Mouse (Mus musculus) myocyte (in vitro differentiated cells): ENCODE measurements around the gene Urb1. TPM values are rescaled to one million over a fixed set of nuclear protein-coding genes. Genes with fewer than 3 reads are reported as not detected.

ENCODE experiments used
- H3K27me3 ChIP-seq: one replicate; pipeline ENCODE4 v1.6.1; 2011; ENCODE audit not compliant: control insufficient read depth, insufficient read depth, insufficient read length
- H3K36me3 ChIP-seq: one replicate; pipeline ENCODE4 v1.6.1; 2011; ENCODE audit not compliant: control insufficient read depth, insufficient read depth
- H3K4me2 ChIP-seq: one replicate; pipeline ENCODE4 v1.6.1; 2011; ENCODE audit warnings: low read depth, control low read depth
- H3K4me3 ChIP-seq: one replicate; pipeline ENCODE4 v1.5.1; 2011; ENCODE audit warnings: mild to moderate bottlenecking, control low read depth, moderate library complexity
- H3K79me2 ChIP-seq: one replicate; pipeline ENCODE4 v1.6.1; 2011; ENCODE audit not compliant: control insufficient read depth, insufficient read depth
- H3ac ChIP-seq: one replicate; pipeline ENCODE4 v1.6.1; 2011; ENCODE audit not compliant: control insufficient read depth, insufficient read length
- CEBPB ChIP-seq: IDR thresholded peaks from 2 replicates; pipeline ENCODE4 v1.6.1; 2011; ENCODE audit warnings: mild to moderate bottlenecking, moderate library complexity; ENCODE audit not compliant: poor library complexity, insufficient read depth, severe bottlenecking
- E2F4 ChIP-seq: IDR thresholded peaks from one replicate; pipeline ENCODE4 v1.6.1; 2011; ENCODE audit warnings: mild to moderate bottlenecking, control low read depth, moderate library complexity; ENCODE audit not compliant: insufficient read depth
- MAX ChIP-seq: IDR thresholded peaks from one replicate; pipeline ENCODE4 v1.6.1; 2011; ENCODE audit warnings: low read depth, mild to moderate bottlenecking, control low read depth
- MYOD1 ChIP-seq, 3 experiments: IDR thresholded peaks; one replicate each; pipeline ENCODE4 v1.6.1; 2011; ENCODE audit warnings: control low read depth in 2 of 3, low read depth in 2 of 3, mild to moderate bottlenecking in 2 of 3, moderate library complexity in 1 of 3; ENCODE audit not compliant: insufficient read length in 2 of 3, control insufficient read depth in 1 of 3
- MYOG ChIP-seq, 3 experiments: IDR thresholded peaks; one replicate each; pipeline ENCODE4 v1.6.1; 2011; ENCODE audit warnings: control low read depth in 2 of 3, low read depth in 2 of 3, mild to moderate bottlenecking in 2 of 3; ENCODE audit not compliant: insufficient read length in 2 of 3, control insufficient read depth in 1 of 3, insufficient read depth in 1 of 3
- POLR2A ChIP-seq: IDR thresholded peaks from one replicate; pipeline ENCODE4 v1.6.1; 2011; ENCODE audit warnings: low read depth, mild to moderate bottlenecking, control low read depth, moderate library complexity; ENCODE audit not compliant: insufficient read length
- POLR2AphosphoS2 ChIP-seq: IDR thresholded peaks from one replicate; pipeline ENCODE4 v1.6.1; 2011; ENCODE audit warnings: low read depth, control low read depth; ENCODE audit not compliant: insufficient read length
- REST ChIP-seq: IDR thresholded peaks from one replicate; pipeline ENCODE4 v1.6.1; 2011; ENCODE audit warnings: mild to moderate bottlenecking, control low read depth, moderate library complexity; ENCODE audit not compliant: insufficient read depth, insufficient read length
- SRF ChIP-seq: IDR thresholded peaks from one replicate; pipeline ENCODE4 v1.6.1; 2011; ENCODE audit warnings: low read depth; ENCODE audit not compliant: control insufficient read depth, insufficient read length
- TCF12 ChIP-seq: IDR thresholded peaks from one replicate; pipeline ENCODE4 v1.6.1; 2011; ENCODE audit warnings: mild to moderate bottlenecking, control low read depth; ENCODE audit not compliant: poor library complexity, insufficient read depth, severe bottlenecking
- TCF3 ChIP-seq: IDR thresholded peaks from one replicate; pipeline ENCODE4 v1.6.1; 2011; ENCODE audit warnings: low read depth, control low read depth; ENCODE audit not compliant: insufficient read length
- USF1 ChIP-seq: IDR thresholded peaks from one replicate; pipeline ENCODE4 v1.6.1; 2011; ENCODE audit warnings: low read depth, mild to moderate bottlenecking, control low read depth, moderate library complexity
- polyA plus RNA-seq: library from polyadenylated mRNA; unstranded; fragments of >200 nt; fragmentation: generic; extraction: Trizol; gene quantifications from one replicate; pipeline ENCODE4 v1.2.1, GENCODE M21; 2012; ENCODE audit warnings: missing spikeins

Urb1 gene
- polyA plus RNA-seq, 1 experiment = 4.5 TPM

DNA sequence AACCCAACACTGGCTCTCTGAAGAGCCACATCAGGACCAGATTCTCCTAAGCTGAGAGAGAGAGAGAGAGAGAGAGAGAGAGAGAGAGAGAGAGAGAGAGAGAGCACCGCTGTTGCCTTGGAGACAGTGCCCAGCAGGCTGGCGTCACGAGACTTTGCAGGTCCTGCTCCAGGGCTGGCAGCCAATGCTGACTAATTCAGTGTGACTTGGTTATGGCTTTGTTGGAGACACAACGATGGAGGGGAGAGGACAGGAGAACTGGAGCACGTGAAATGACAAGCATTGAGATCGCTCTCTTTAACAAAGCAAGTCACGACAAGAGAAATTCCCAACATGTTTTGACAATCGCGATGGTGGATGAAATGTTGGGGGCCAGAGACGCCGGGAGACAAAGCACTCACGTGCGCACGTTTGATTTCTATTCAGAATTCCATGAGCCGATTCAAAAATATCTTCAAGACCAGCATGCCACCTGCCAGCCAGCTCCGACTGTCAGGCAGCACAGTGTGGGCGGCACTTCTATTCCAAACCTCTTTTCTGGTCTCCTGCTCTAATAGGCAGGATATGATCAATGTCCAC, 100.4 kb downstream of the Urb1 start:
- TF ChIP-seq MYOD1 (IDR thresholded peaks at IDR 0.05; ENCODE audit: control insufficient read depth in 1 of 3, insufficient read length in 2 of 3, low read depth in 2 of 3) (peak in 1 of 3 experiments; percentile 44), MYOG (IDR thresholded peaks at IDR 0.05; ENCODE audit: control insufficient read depth in 1 of 3, insufficient read depth in 1 of 3, insufficient read length in 2 of 3, low read depth in 2 of 3) (no peak)
- Histone ChIP-seq H3K4me2 (peak overlapping the region; percentile 79), H3ac (no peak overlapping the region), H3K4me3 (no peak overlapping the region), H3K36me3 (no peaks in the 10 kb centered on the region), H3K27me3 (no peaks in the 10 kb centered on the region), H3K79me2 (no peaks in the 10 kb centered on the region)

DNA sequence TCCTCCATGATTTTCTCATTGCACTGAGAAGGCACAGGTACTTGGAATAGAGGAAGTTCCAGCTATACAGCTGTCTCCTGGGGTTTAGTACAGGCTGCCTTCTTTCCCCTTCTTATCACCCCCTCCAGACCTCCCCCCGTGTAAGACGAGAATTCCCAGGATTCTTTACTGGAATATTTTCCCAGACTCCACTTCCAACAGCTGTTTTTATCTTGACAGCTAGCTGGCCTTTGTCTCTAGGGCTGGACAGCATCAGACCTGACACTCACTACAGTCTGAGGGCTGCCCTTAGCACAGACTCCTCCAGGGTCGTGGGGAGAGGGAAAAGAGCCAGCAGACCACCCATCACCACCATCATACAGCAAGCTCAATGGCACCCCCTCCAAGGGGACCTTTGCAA, 103.9 kb downstream of the Urb1 start:
- TF ChIP-seq MAX (no peak), POLR2AphosphoS2 (no peak), POLR2A (no peak), TCF12 (no peak), MYOD1 (IDR thresholded peaks at IDR 0.05; ENCODE audit: control insufficient read depth in 1 of 3, insufficient read length in 2 of 3, low read depth in 2 of 3) (no peak), E2F4 (no peak), SRF (no peak), MYOG (IDR thresholded peaks at IDR 0.05; ENCODE audit: control insufficient read depth in 1 of 3, insufficient read depth in 1 of 3, insufficient read length in 2 of 3, low read depth in 2 of 3) (no peak)
- no peak overlapping the region for H3ac ChIP-seq
- no peak overlapping the region for H3K4me2 ChIP-seq
- H3K27me3 ChIP-seq = no peaks in the 10 kb centered on the region
- no peaks in the 10 kb centered on the region for H3K36me3 ChIP-seq
- no peak overlapping the region for H3K4me3 ChIP-seq
- no peaks in the 10 kb centered on the region for H3K79me2 ChIP-seq

DNA sequence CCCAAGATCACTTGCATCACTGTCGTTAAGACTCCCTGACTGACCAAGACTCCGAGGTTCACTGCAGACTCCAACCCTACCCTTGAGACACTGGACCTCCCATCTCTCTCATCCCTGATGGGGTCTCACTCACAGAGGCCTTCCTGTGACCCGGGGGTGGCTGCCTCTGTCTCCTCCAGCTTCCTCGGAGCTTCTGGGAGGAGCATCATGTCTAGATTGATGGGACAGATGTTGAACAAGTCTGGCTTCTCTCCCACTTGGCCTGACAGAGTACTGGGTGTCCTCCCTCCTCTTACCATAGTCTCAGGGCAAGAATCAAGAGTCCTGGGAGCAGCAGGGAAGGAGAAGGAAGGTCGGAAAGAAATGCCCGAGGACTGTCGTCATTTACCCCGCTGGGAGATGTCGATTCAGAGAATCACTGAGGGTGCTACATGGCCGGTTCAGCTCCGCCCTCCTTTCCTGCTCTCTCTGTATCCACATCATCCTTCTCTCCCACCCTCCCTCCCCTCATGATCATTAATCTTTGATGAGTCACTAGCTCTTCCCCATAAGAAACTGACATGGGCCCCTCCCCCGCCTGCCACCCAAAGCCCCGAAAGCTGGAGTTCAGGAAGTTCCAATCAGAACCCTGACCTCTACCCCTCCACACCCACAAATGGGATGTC, 105.9 kb downstream of the Urb1 start:
- peak overlapping the region; percentile 23 for H3K4me2 ChIP-seq
- H3K27me3 ChIP-seq = no peaks in the 10 kb centered on the region
- no peak overlapping the region for H3K4me3 ChIP-seq
- no peaks in the 10 kb centered on the region for H3K79me2 ChIP-seq
- TF ChIP-seq TCF12 (no peak), SRF (no peak), TCF3 (no peak), USF1 (no peak), CEBPB (no peak), POLR2AphosphoS2 (no peak)
- no peaks in the 10 kb centered on the region for H3K36me3 ChIP-seq
- no peak overlapping the region for H3ac ChIP-seq

DNA sequence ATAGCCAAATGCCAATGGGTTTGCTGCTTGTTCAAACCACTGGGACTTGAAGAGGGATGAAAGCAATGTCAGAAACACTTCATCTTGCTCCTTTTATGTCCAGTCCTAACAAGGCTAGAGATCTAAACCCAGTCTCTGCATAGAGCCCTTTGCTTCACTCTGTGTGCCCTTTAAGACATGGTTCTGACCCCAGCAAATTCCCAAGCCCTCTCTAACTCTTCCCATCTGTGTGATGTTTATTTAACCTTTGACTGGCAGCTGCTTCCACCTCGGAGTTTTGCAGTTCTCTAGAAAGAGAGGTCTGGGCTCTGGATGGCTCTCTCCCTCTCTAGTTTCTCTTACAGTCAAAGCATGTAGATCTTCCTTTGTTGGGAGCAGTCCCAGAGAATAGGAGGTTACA, 106.6 kb downstream of the Urb1 start:
- H3K27me3 ChIP-seq = peaks cover under 1% of the 10 kb centered on the region
- no peaks in the 10 kb centered on the region for H3K36me3 ChIP-seq
- H3K4me2 ChIP-seq = no peak overlapping the region
- TF ChIP-seq MYOD1 (IDR thresholded peaks at IDR 0.05; ENCODE audit: control insufficient read depth in 1 of 3, insufficient read length in 2 of 3, low read depth in 2 of 3) (no peak), MYOG (IDR thresholded peaks at IDR 0.05; ENCODE audit: control insufficient read depth in 1 of 3, insufficient read depth in 1 of 3, insufficient read length in 2 of 3, low read depth in 2 of 3) (no peak), SRF (no peak), POLR2AphosphoS2 (no peak), TCF12 (no peak), MAX (no peak), E2F4 (no peak), REST (no peak), TCF3 (no peak), CEBPB (no peak)
- no peaks in the 10 kb centered on the region for H3K79me2 ChIP-seq
- no peak overlapping the region for H3K4me3 ChIP-seq
- no peak overlapping the region for H3ac ChIP-seq

DNA sequence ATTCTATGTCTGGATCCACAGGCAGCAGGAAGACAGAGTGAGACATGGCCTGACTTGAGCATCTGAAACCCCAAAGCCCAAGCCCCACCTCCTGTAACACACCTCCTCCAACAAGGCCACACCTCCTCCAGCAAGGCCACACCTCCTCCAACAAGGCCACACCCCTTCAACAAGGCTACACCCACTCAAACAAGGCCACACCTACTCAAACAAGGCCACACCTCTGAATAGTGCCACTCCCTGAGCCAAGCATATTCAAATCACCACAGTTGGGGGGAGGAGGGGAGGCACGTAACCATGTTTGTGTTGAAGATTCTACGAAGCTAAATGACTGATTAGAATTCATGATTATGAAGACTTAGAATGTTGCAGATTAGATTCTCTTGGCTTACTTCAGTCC, 108.7 kb downstream of the Urb1 start:
- Histone ChIP-seq H3K4me3 (no peak overlapping the region), H3K79me2 (no peaks in the 10 kb centered on the region), H3K4me2 (no peak overlapping the region), H3K36me3 (no peaks in the 10 kb centered on the region), H3K27me3 (peaks cover 7% of the 10 kb centered on the region), H3ac (no peak overlapping the region)
- TF ChIP-seq POLR2A (no peak), MYOD1 (IDR thresholded peaks at IDR 0.05; ENCODE audit: control insufficient read depth in 1 of 3, insufficient read length in 2 of 3, low read depth in 2 of 3) (no peak), REST (no peak)

Other genes with a start within 250 kb of the Urb1 start
- 4.6 TPM for gene Mis18a, start 83.0 kb downstream of the Urb1 start, polyA plus RNA-seq
- not detected for gene Mrap, start 72.2 kb downstream of the Urb1 start, polyA plus RNA-seq
- gene Eva1c, start 16.3 kb upstream of the Urb1 start, polyA plus RNA-seq = 4.5 TPM
- gene Cfap298, start 124.7 kb upstream of the Urb1 start, polyA plus RNA-seq = 21.9 TPM
- 10.0 TPM for gene Synj1, start 200.9 kb upstream of the Urb1 start, polyA plus RNA-seq
- gene Paxbp1, start 234.1 kb upstream of the Urb1 start, polyA plus RNA-seq = 8.8 TPM